Mouse (Mus musculus) intestine, embryonic 15.5 days (tissue): ENCODE results near the gene Acads. TPM values are rescaled to one million over a fixed set of nuclear protein-coding genes. Genes with fewer than 3 reads are reported as not detected.

Experiments
- ATAC-seq: fragments of 200-750 bp; cut with Nextera tagmentation; 2 replicates; pipeline ENCODE4 v1.8.0; 2017; ENCODE audit warnings: moderate TSS enrichment, moderate library complexity
- H3K27ac ChIP-seq: fragments of 300-500 bp; sonication (generic); 2 replicates; pipeline ENCODE4 v1.5.1; 2015; ENCODE audit warnings: mild to moderate bottlenecking, inconsistent platforms
- H3K27me3 ChIP-seq: fragments of 300-500 bp; sonication (generic); replicated peaks from 2 replicates; pipeline ENCODE4 v1.6.1; 2015; ENCODE audit warnings: inconsistent platforms
- H3K36me3 ChIP-seq: fragments of 300-500 bp; sonication (generic); 2 replicates; pipeline ENCODE4 v1.6.1; 2015; ENCODE audit warnings: inconsistent platforms
- H3K4me1 ChIP-seq: fragments of 300-500 bp; sonication (generic); replicated peaks from 2 replicates; pipeline ENCODE4 v1.6.1; 2015; ENCODE audit warnings: inconsistent platforms
- H3K4me2 ChIP-seq: fragments of 300-500 bp; sonication (generic); replicated peaks from 2 replicates; pipeline ENCODE4 v1.6.1; 2015; ENCODE audit warnings: mild to moderate bottlenecking, inconsistent platforms
- H3K4me3 ChIP-seq: fragments of 300-500 bp; sonication (generic); replicated peaks from 2 replicates; pipeline ENCODE4 v1.5.1; 2015; ENCODE audit warnings: inconsistent platforms
- H3K9ac ChIP-seq: fragments of 300-500 bp; sonication (generic); 2 replicates; pipeline ENCODE4 v1.6.1; 2015; ENCODE audit warnings: inconsistent platforms
- H3K9me3 ChIP-seq: fragments of 300-500 bp; sonication (generic); 2 replicates; pipeline ENCODE4 v1.6.1; 2016; ENCODE audit warnings: inconsistent platforms
- WGBS: fragments of 180-500 bp; shearing (Covaris S2); methylation state at CpG from one replicate; pipeline ENCODE4 v1.1.7; 2015; 5-methylcytosine and 5-hydroxymethylcytosine counted together
- polyA plus RNA-seq: library from polyadenylated mRNA; unstranded; fragments of >200 nt; fragmentation: Nextera tagmentation; extraction: Ambion mirVana; gene quantifications from 2 replicates; pipeline ENCODE4 v1.2.1, GENCODE M21; 2015

Gene Acads
- polyA plus RNA-seq, 1 experiment from 2014 or later, result 119 TPM

GRCm38 (mm10) chr5:115147388-115147787 lies 28.2 kb upstream of the Acads start:
- Histone ChIP-seq H3K4me1 (peaks cover 4% of the 10 kb centered on the region; the same call in 1 of the 2 replicates), H3K9me3 (no peaks in the 10 kb centered on the region), H3K4me2 (no peak overlapping the region), H3K9ac (no peak overlapping the region), H3K27me3 (no peaks in the 10 kb centered on the region), H3K36me3 (peaks cover 45% of the 10 kb centered on the region), H3K4me3 (no peak overlapping the region), H3K27ac (no peak overlapping the region)
- 67% methylated on average over 3 of the region's 3 CpGs for WGBS
- ATAC-seq, result peak; percentile 46; the same call in 1 of the 2 replicates

DNA sequence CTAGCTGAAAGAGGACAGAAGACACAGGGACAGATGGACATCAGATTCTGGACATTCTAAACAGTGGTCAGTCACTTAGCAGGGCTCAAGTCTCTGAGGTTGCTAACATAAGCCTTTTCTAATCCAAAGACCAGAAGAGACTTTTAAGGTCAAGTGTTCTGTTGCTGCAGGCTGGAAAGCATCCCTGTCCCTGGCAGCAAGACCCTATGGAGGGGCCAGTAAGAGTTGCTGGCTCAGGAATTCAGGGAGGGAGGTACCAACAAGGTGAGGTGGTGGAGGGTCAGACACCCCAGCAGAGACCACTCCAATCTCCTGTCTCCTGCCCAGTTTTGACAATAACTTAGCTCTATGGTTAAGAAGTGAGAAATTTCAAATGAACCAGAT lies 27.6 kb upstream of the Acads start:
- no peak overlapping the region for H3K4me2 ChIP-seq
- no peaks in the 10 kb centered on the region for H3K9me3 ChIP-seq
- H3K36me3 ChIP-seq, result peaks cover 45% of the 10 kb centered on the region
- no peak overlapping the region for H3K9ac ChIP-seq
- no peak overlapping the region for H3K4me3 ChIP-seq
- H3K4me1 ChIP-seq, result no peaks in the 10 kb centered on the region; the same call in 1 of the 2 replicates
- no peaks in the 10 kb centered on the region for H3K27me3 ChIP-seq
- H3K27ac ChIP-seq, result no peak overlapping the region
- no peak for ATAC-seq

- peaks cover 44% of the 10 kb centered on the region for H3K36me3 ChIP-seq
- no peak for ATAC-seq
- no peak overlapping the region for H3K4me3 ChIP-seq
- H3K9ac ChIP-seq, result no peak overlapping the region
- 83% methylated on average over 6 of the region's 6 CpGs for WGBS
- no peak overlapping the region for H3K27ac ChIP-seq
- no peaks in the 10 kb centered on the region for H3K27me3 ChIP-seq
- H3K9me3 ChIP-seq, result no peaks in the 10 kb centered on the region
- no peaks in the 10 kb centered on the region; the same call in 1 of the 2 replicates for H3K4me1 ChIP-seq
- no peak overlapping the region for H3K4me2 ChIP-seq
Measured at GRCm38 (mm10) chr5:115145976-115146746, 27.0 kb upstream of the Acads start.

GRCm38 (mm10) chr5:115145253-115145968 lies 26.3 kb upstream of the Acads start:
- H3K9me3 ChIP-seq, result no peaks in the 10 kb centered on the region

GRCm38 (mm10) chr5:115144471-115144870 lies 25.3 kb upstream of the Acads start:
- no peaks in the 10 kb centered on the region for H3K27me3 ChIP-seq
- ATAC-seq, result no peak
- no peaks in the 10 kb centered on the region for H3K4me1 ChIP-seq
- H3K27ac ChIP-seq, result no peak overlapping the region
- WGBS, result 69% methylated on average over 6 of the region's 6 CpGs
- no peak overlapping the region for H3K9ac ChIP-seq
- no peaks in the 10 kb centered on the region for H3K9me3 ChIP-seq
- H3K4me2 ChIP-seq, result no peak overlapping the region
- peaks cover 28% of the 10 kb centered on the region for H3K36me3 ChIP-seq
- H3K4me3 ChIP-seq, result no peak overlapping the region

More at GRCm38 (mm10) chr5:115145253-115145968, 26.3 kb upstream of the Acads start:
- Histone ChIP-seq H3K27ac (no peak overlapping the region), H3K4me2 (no peak overlapping the region), H3K9ac (no peak overlapping the region), H3K36me3 (peaks cover 37% of the 10 kb centered on the region), H3K4me3 (no peak overlapping the region), H3K27me3 (no peaks in the 10 kb centered on the region), H3K4me1 (no peaks in the 10 kb centered on the region; the same call in 1 of the 2 replicates)
- WGBS, result 78% methylated on average over 11 of the region's 11 CpGs
- ATAC-seq, result no peak

DNA sequence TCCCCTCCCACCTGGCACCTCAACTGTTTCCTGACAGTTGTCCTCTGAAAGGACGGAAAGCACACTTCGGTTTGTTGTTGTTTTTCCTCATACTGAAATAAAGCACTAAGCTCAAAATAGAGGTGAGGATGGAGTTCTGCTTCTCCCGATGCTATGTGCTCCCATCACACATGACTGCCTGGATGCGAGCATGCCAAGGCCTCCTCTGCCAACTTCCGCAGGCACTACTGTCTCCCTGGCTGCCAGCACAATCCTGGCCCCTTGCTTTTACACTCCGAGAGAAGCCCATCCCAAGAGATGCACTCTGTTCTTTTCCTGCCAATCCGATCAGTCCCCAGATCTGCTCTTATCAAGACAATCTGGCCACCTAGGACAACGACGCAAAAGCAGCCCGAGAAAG lies 24.4 kb upstream of the Acads start:
- no peak overlapping the region for H3K27ac ChIP-seq
- H3K4me2 ChIP-seq, result no peak overlapping the region
- no peak overlapping the region for H3K4me3 ChIP-seq
- no peak for ATAC-seq
- no peaks in the 10 kb centered on the region for H3K27me3 ChIP-seq
- peaks cover 23% of the 10 kb centered on the region for H3K36me3 ChIP-seq
- 81% methylated on average over 10 of the region's 10 CpGs for WGBS
- no peaks in the 10 kb centered on the region for H3K9me3 ChIP-seq
- H3K4me1 ChIP-seq, result no peaks in the 10 kb centered on the region
- no peak overlapping the region for H3K9ac ChIP-seq

DNA sequence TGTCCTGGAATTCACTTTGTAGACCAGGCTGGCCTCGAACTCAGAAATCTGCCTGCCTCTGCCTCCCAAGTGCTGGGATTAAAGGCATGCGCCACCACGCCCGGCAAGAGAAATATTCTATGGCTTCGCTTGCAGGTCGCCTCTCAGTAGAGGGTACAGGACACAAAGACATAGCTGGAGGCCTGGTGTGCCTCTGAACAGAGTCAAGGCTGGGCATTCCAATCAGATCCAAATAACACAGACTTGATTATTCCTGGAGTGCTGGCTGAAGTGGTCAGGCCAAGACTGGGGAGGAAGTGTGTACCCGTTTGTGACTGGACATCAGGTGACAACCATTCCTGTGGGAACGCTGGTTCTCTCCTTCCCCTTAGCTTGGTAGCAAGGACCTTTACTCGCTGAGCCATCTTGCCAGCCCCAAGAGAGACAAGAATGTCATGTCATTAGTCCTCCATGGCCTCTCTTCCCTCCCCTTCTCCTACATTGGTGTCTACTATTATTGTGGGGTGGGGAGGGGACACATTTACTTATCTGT lies 23.1 kb upstream of the Acads start:
- H3K4me3 ChIP-seq, result no peak overlapping the region
- H3K36me3 ChIP-seq, result peaks cover 13% of the 10 kb centered on the region
- 90% methylated on average over 9 of the region's 9 CpGs for WGBS
- H3K9ac ChIP-seq, result no peak overlapping the region
- H3K27me3 ChIP-seq, result no peaks in the 10 kb centered on the region
- no peak overlapping the region for H3K4me2 ChIP-seq
- H3K9me3 ChIP-seq, result no peaks in the 10 kb centered on the region
- no peak for ATAC-seq
- H3K4me1 ChIP-seq, result no peaks in the 10 kb centered on the region
- no peak overlapping the region for H3K27ac ChIP-seq

GRCm38 (mm10) chr5:115140726-115141125 lies 21.6 kb upstream of the Acads start:
- Histone ChIP-seq H3K4me2 (no peak overlapping the region), H3K4me3 (no peak overlapping the region), H3K9ac (no peak overlapping the region), H3K4me1 (no peaks in the 10 kb centered on the region), H3K36me3 (peaks cover 6% of the 10 kb centered on the region; the same call in 1 of the 2 replicates), H3K27me3 (no peaks in the 10 kb centered on the region), H3K27ac (no peak overlapping the region), H3K9me3 (no peaks in the 10 kb centered on the region)
- no peak; the same call in 1 of the 2 replicates for ATAC-seq
- 43% methylated on average over 3 of the region's 3 CpGs for WGBS

GRCm38 (mm10) chr5:115139124-115139523 lies 20.0 kb upstream of the Acads start:
- Histone ChIP-seq H3K27me3 (no peaks in the 10 kb centered on the region), H3K4me1 (no peaks in the 10 kb centered on the region), H3K4me2 (no peak overlapping the region), H3K9me3 (no peaks in the 10 kb centered on the region), H3K9ac (no peak overlapping the region), H3K27ac (no peak overlapping the region), H3K36me3 (no peaks in the 10 kb centered on the region), H3K4me3 (no peak overlapping the region)
- no peak for ATAC-seq
- 58% methylated on average over 4 of the region's 4 CpGs for WGBS

DNA sequence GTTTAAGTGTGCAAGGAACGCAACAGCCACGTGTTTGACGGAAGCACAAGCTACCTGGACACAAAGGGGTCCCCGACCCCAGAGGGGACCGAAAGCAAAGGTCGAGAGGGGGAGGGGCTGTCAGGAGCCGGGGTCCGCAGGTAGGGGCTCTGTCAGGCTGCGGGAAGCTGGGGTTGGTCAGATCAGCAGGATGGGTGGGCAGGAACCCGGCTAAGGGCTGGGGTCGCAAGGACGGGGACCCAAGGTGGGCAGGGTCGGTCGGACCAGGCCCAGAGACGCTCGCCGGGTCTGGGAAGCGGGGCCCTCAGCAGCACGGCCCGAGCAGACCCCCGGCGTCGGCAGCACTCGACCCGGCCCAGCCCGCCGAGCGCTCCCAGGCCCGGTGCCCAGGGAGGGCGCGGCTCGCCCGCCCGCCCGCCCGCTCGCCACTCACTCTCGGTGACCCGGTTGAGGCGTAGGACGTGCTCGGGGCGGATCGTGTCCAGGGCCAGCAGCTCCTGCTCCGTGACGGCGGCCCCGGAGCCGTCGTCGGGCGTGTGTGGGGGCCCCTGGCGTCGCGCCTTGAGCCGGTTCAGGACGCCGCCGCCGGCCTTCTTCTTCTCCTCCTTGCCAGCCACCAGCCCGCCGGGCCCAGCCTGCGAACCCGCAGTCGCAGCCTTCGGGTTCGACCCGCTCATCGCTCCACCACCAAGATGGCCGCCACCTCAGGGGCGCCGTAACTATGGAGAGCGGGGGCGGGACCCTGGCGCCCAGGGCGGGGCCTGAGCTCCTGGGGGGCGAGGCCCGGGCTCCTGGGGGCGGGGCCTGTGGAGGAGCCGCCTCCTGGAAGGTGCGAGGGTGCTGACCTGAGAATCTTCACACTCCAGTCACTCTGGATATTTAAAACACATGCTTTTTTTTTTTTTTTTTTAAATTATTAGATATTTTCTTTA lies 15.4 kb upstream of the Acads start, which contains the start of gene Unc119b:
Gene Unc119b (minus strand): TSS at position 742 of the 932 bp plus-strand sequence.
- Histone ChIP-seq H3K27ac (0 out of 2 replicates have a peak within 1 kb of the TSS, but pooled peaks have one; percentile 24), H3K4me3 (peak within 1 kb of the TSS; percentile 77)

GRCm38 (mm10) chr5:115133358-115134066 lies 14.4 kb upstream of the Acads start:
- Histone ChIP-seq H3K9ac (peak overlapping the region; percentile 81; the same call in 1 of the 2 replicates), H3K27me3 (no peaks in the 10 kb centered on the region), H3K4me1 (peaks cover 4% of the 10 kb centered on the region; the same call in 1 of the 2 replicates), H3K4me2 (peak overlapping the region; percentile 95), H3K27ac (no peak overlapping the region), H3K4me3 (peak overlapping the region; percentile 77), H3K36me3 (no peaks in the 10 kb centered on the region), H3K9me3 (no peaks in the 10 kb centered on the region)
- 62% methylated on average over 6 of the region's 6 CpGs for WGBS
- no peak for ATAC-seq

More for the DNA sequence above, 15.4 kb upstream of the Acads start, which contains the start of gene Unc119b:
- no peaks in the 10 kb centered on the region for H3K36me3 ChIP-seq
- WGBS, result under 1% methylated on average over 80 of the region's 81 CpGs
- H3K9ac ChIP-seq, result peak within 1 kb of the TSS; percentile 81
- peaks cover 4% of the 10 kb centered on the region; the same call in 1 of the 2 replicates for H3K4me1 ChIP-seq
- H3K27me3 ChIP-seq, result no peaks in the 10 kb centered on the region
- ATAC-seq, result peak; percentile 98
- H3K9me3 ChIP-seq, result no peaks in the 10 kb centered on the region
- peak within 1 kb of the TSS; percentile 95 for H3K4me2 ChIP-seq
